Comparison of ENCODE assay signal across 9 mouse cellular contexts in genomic region chr5:37246138-37246910, GRCm38 (mm10). TPM values are rescaled to one million over a fixed set of nuclear protein-coding genes. Genes with fewer than 3 reads are reported as not detected.
DNase-seq lines count a peak whose midpoint lies in the region; ATAC-seq and TF ChIP-seq lines count a peak whose summit lies in the region.
"Had no signal": no experiment of that assay in that cellular context is flagged by ENCODE, and none has a peak within 500 bp of the region (broad histone marks: within the 10 kb centered on the region; RNA-seq: fewer than 3 reads in every experiment).

No protein-coding gene starts in this region.

- no peak overlapping the region for H3K27ac ChIP-seq in heart, embryonic 12.5 days (ENCODE audit: poor library complexity, severe bottlenecking)
- H3K27ac ChIP-seq in embryonic facial prominence, embryonic 13.5 days: no peak overlapping the region
- H3K27ac ChIP-seq in intestine, postnatal 0 days (ENCODE audit: low read depth, low read length): no peak overlapping the region
- peak overlapping the region; percentile 96 for H3K27ac ChIP-seq in neural tube, embryonic 15.5 days (replicated peaks)

- intact Hi-C loops in heart, postnatal 25 days (cut with DNase I): no loop called here

- DNase-seq in heart, postnatal 25 days (ENCODE audit: low spot score): no peak
- peak; percentile 93 for DNase-seq in ES-CJ7 (ENCODE audit: low read depth, low spot score)
- DNase-seq in B cell, adult 2 months: no peak

- peak overlapping the region; percentile 56 for H3K4me3 ChIP-seq in heart, embryonic 12.5 days
- H3K4me3 ChIP-seq in embryonic facial prominence, embryonic 13.5 days: peak overlapping the region; percentile 58
- H3K4me3 ChIP-seq in intestine, postnatal 0 days (ENCODE audit: low read depth, low read length): peak overlapping the region; percentile 36
- peak overlapping the region; percentile 62 for H3K4me3 ChIP-seq in neural tube, embryonic 15.5 days (replicated peaks)

- H3K27me3 ChIP-seq in heart, embryonic 12.5 days (replicated peaks): peaks cover 71% of the 10 kb centered on the region
- peaks cover 62% of the 10 kb centered on the region for H3K27me3 ChIP-seq in embryonic facial prominence, embryonic 13.5 days
- H3K27me3 ChIP-seq in intestine, postnatal 0 days (replicated peaks; ENCODE audit: control insufficient read depth, insufficient read depth, low read length): peaks cover 53% of the 10 kb centered on the region
- H3K27me3 ChIP-seq in neural tube, embryonic 15.5 days (replicated peaks): 0 out of 2 replicates have a peak, but pooled peaks cover 5% of the 10 kb centered on the region

- WGBS in heart, embryonic 12.5 days: 2% methylated on average over 31 of the region's 37 CpGs
- under 1% methylated on average over 28 of the region's 37 CpGs for WGBS in embryonic facial prominence, embryonic 13.5 days
- 2% methylated on average over 33 of the region's 37 CpGs for WGBS in intestine, postnatal 0 days
- under 1% methylated on average over 37 of the region's 37 CpGs for WGBS in neural tube, embryonic 15.5 days

- peak overlapping the region; percentile 76 for H3K4me2 ChIP-seq in heart, embryonic 12.5 days
- peak overlapping the region; percentile 89 for H3K4me2 ChIP-seq in embryonic facial prominence, embryonic 13.5 days
- H3K4me2 ChIP-seq in intestine, postnatal 0 days (replicated peaks; ENCODE audit: low read depth): peak overlapping the region; percentile 63
- peak overlapping the region; percentile 90 for H3K4me2 ChIP-seq in neural tube, embryonic 15.5 days

- peaks cover 20% of the 10 kb centered on the region for H3K4me1 ChIP-seq in heart, embryonic 12.5 days (replicated peaks)
- peaks cover 26% of the 10 kb centered on the region for H3K4me1 ChIP-seq in embryonic facial prominence, embryonic 13.5 days
- H3K4me1 ChIP-seq in intestine, postnatal 0 days (replicated peaks; ENCODE audit: control insufficient read depth, insufficient read depth, low read length): 0 out of 2 replicates have a peak, but pooled peaks cover 3% of the 10 kb centered on the region
- H3K4me1 ChIP-seq in neural tube, embryonic 15.5 days: peaks cover 86% of the 10 kb centered on the region

- no peaks in the 10 kb centered on the region for H3K9me3 ChIP-seq in heart, embryonic 12.5 days (replicated peaks)
- no peaks in the 10 kb centered on the region for H3K9me3 ChIP-seq in embryonic facial prominence, embryonic 13.5 days
- H3K9me3 ChIP-seq in intestine, postnatal 0 days (ENCODE audit: control insufficient read depth): no peaks in the 10 kb centered on the region
- H3K9me3 ChIP-seq in neural tube, embryonic 15.5 days (replicated peaks): no peaks in the 10 kb centered on the region

- H3K36me3 ChIP-seq in heart, embryonic 12.5 days: no peaks in the 10 kb centered on the region
- H3K36me3 ChIP-seq in embryonic facial prominence, embryonic 13.5 days: no peaks in the 10 kb centered on the region
- no peaks in the 10 kb centered on the region for H3K36me3 ChIP-seq in intestine, postnatal 0 days (ENCODE audit: control insufficient read depth, insufficient read depth)
- no peaks in the 10 kb centered on the region for H3K36me3 ChIP-seq in neural tube, embryonic 15.5 days
- H3K36me3 ChIP-seq: G1E had no signal

- 0 out of 2 replicates have a peak, but pooled peaks have one; percentile 23 for ATAC-seq in heart, embryonic 12.5 days (ENCODE audit: insufficient number of reproducible peaks, low FRiP score)
- ATAC-seq in embryonic facial prominence, embryonic 13.5 days (ENCODE audit: insufficient number of reproducible peaks, insufficient read depth, low FRiP score, low TSS enrichment, low read depth): peak; percentile 21; the same call in 1 of the 2 replicates
- ATAC-seq in intestine, postnatal 0 days: no peak
- peak; percentile 37 for ATAC-seq in neural tube, embryonic 15.5 days (ENCODE audit: low FRiP score)
- ATAC-seq in megakaryocyte progenitor cell, adult 5-6 weeks (replicated peaks; ENCODE audit: poor library complexity): no peak

- no peak for TF ChIP-seq CTCF in intestine, postnatal 0 days (IDR thresholded peaks at IDR 0.05; ENCODE audit: low read depth)

- H3K9ac ChIP-seq in heart, embryonic 12.5 days: peak overlapping the region; percentile 61
- peak overlapping the region; percentile 67 for H3K9ac ChIP-seq in embryonic facial prominence, embryonic 13.5 days
- peak overlapping the region; percentile 17; the same call in 1 of the 2 replicates for H3K9ac ChIP-seq in intestine, postnatal 0 days (ENCODE audit: low read depth, low read length)
- peak overlapping the region; percentile 78 for H3K9ac ChIP-seq in neural tube, embryonic 15.5 days (replicated peaks)

RNA-seq across cellular contexts. Expression of gene Crmp1, which starts 4.6 kb away (rescaled TPM):
- 9.7 and 11.8 TPM in 2 replicates for polyA plus RNA-seq in heart, embryonic 12.5 days (2016; fragmentation: Nextera tagmentation; extraction: Ambion mirVana)
- 1 to 10 TPM; 1.2 to 1.3 TPM for total RNA-seq in heart, postnatal 25 days (2021)
- polyA plus RNA-seq in embryonic facial prominence, embryonic 13.5 days (2015; fragmentation: Nextera tagmentation; extraction: Ambion mirVana): 23.5 and 26.4 TPM in 2 replicates
- 8.9 and 11.4 TPM in 2 replicates for polyA plus RNA-seq in intestine, postnatal 0 days (2015; fragmentation: Nextera tagmentation; extraction: Ambion mirVana)
- polyA plus RNA-seq in neural tube, embryonic 15.5 days (2015; fragmentation: Nextera tagmentation; extraction: Ambion mirVana): 679 and 807 TPM in 2 replicates
- not detected in 2 replicates for total RNA-seq in megakaryocyte progenitor cell, adult 5-6 weeks (2015)
- not detected in 2 replicates for total RNA-seq in megakaryocyte progenitor cell, adult 5-6 weeks (2017)
- total RNA-seq: G1E had no signal
- polyA plus RNA-seq: G1E had no signal

Comparison
In these comparisons a context has a peak if more than half of its experiments do, and no peak if none do; other contexts are left out.
1. ATAC-seq: peak in heart, embryonic 12.5 days (single experiment), embryonic facial prominence, embryonic 13.5 days (single experiment) and neural tube, embryonic 15.5 days (single experiment); none in intestine, postnatal 0 days (single experiment) and megakaryocyte progenitor cell, adult 5-6 weeks (single experiment).
2. H3K9ac ChIP-seq: peak in every context shown above with its lines; median percentile 78 in neural tube, embryonic 15.5 days; 67 in embryonic facial prominence, embryonic 13.5 days; 61 in heart, embryonic 12.5 days; 17 in intestine, postnatal 0 days.
3. RNA of gene Crmp1, which starts 4.6 kb away (polyA plus RNA-seq): 679 to 807 TPM in neural tube, embryonic 15.5 days; 23.5 to 26.4 TPM in embryonic facial prominence, embryonic 13.5 days, 9.7 to 11.8 TPM in heart, embryonic 12.5 days and 8.9 to 11.4 TPM in intestine, postnatal 0 days; every median in the first group is over 10 times any median in the second.
4. Peak in every context shown above with its lines, with median percentiles within 50 percentile points of each other: H3K4me2 ChIP-seq and H3K4me3 ChIP-seq.